Mouse (Mus musculus) ES-E14 (cell line): ENCODE data around the gene Il22ra2. TPM values are rescaled to one million over a fixed set of nuclear protein-coding genes. Genes with fewer than 3 reads are reported as not detected.

Experiments used
- DNase-seq: peaks from one replicate; pipeline ENCODE4 v3.0.0-alpha.2; 2013; ENCODE audit warnings: low read depth, low spot score
- H3K27ac ChIP-seq: 2 replicates; pipeline ENCODE4 v1.5.1; 2012; ENCODE audit warnings: low read depth, mild to moderate bottlenecking, low read length, moderate library complexity, mixed read lengths; ENCODE audit not compliant: poor library complexity, insufficient read depth, severe bottlenecking
- H3K36me3 ChIP-seq: 2 replicates; pipeline ENCODE4 v1.6.1; 2012; ENCODE audit warnings: mild to moderate bottlenecking, low read length, moderate library complexity, mixed read lengths; ENCODE audit not compliant: control insufficient read depth, poor library complexity, insufficient read depth, severe bottlenecking
- H3K4me1 ChIP-seq, 2 experiments: fragments of 150-350 bp in 1 of 2; sonication (generic) in 1 of 2; 2 replicates each; pipeline ENCODE4 v1.6.1; 2012; ENCODE audit warnings: low read length in 2 of 2, mild to moderate bottlenecking in 1 of 2, mixed read lengths in 1 of 2; ENCODE audit not compliant: control insufficient read depth in 2 of 2, insufficient read depth in 2 of 2, poor library complexity in 1 of 2
- H3K4me3 ChIP-seq, 2 experiments: fragments of 150-350 bp in 1 of 2; sonication (generic) in 1 of 2; 2 replicates each; pipeline ENCODE4 v1.5.1; 2012; ENCODE audit warnings: low read length in 2 of 2, low read depth in 1 of 2, mild to moderate bottlenecking in 1 of 2, mixed read lengths in 1 of 2; ENCODE audit not compliant: insufficient read depth in 1 of 2, poor library complexity in 1 of 2, severe bottlenecking in 1 of 2
- H3K9ac ChIP-seq: 2 replicates; pipeline ENCODE4 v1.6.1; 2012; ENCODE audit warnings: low read depth, mild to moderate bottlenecking, low read length, mixed read lengths; ENCODE audit not compliant: poor library complexity, insufficient read depth, severe bottlenecking
- H3K9me3 ChIP-seq: fragments of 150-350 bp; sonication (generic); 2 replicates; pipeline ENCODE4 v1.6.1; 2012; ENCODE audit warnings: low read depth, mild to moderate bottlenecking, low read length; ENCODE audit not compliant: control insufficient read depth, insufficient read depth
- CHD2 ChIP-seq: IDR thresholded peaks from 2 replicates; pipeline ENCODE4 v1.6.1; 2014; ENCODE audit warnings: mild to moderate bottlenecking, low read depth, low read length, inconsistent platforms
- HCFC1 ChIP-seq: IDR thresholded peaks from 2 replicates; pipeline ENCODE4 v1.6.1; 2012; ENCODE audit warnings: low read length, inconsistent platforms, borderline replicate concordance; ENCODE audit not compliant: insufficient read depth
- MAFK ChIP-seq: IDR thresholded peaks from 2 replicates; pipeline ENCODE4 v1.6.1; 2014; ENCODE audit warnings: mild to moderate bottlenecking, low read depth, low read length, inconsistent platforms; ENCODE audit not compliant: insufficient read depth
- ZC3H11A ChIP-seq: IDR thresholded peaks from 2 replicates; pipeline ENCODE4 v1.6.1; 2012; ENCODE audit warnings: low read depth, mild to moderate bottlenecking, inconsistent platforms, low read length, borderline replicate concordance
- ZNF384 ChIP-seq: IDR thresholded peaks from 2 replicates; pipeline ENCODE4 v1.6.1; 2012; ENCODE audit warnings: low read depth, low read length, inconsistent platforms
- in situ Hi-C, 2 experiments: fragments of 600-800 bp; cut with MboI; formaldehyde crosslinking; loops; one replicate each; pipeline ENCODE4 v1.15.1; 2025; ENCODE audit warnings: low sequenced_read_pairs in 2 of 2, inconsistent platforms in 1 of 2; ENCODE audit not compliant: unreplicated experiment in 2 of 2
- total RNA-seq: library from RNA; depleted of rRNA; stranded (reverse); fragments of 300-350 nt; gene quantifications from 2 replicates; pipeline ENCODE4 v1.2.3, GENCODE M21; 2012; rRNA removed

The Il22ra2 gene
- not detected in 2 replicates for total RNA-seq

DNA sequence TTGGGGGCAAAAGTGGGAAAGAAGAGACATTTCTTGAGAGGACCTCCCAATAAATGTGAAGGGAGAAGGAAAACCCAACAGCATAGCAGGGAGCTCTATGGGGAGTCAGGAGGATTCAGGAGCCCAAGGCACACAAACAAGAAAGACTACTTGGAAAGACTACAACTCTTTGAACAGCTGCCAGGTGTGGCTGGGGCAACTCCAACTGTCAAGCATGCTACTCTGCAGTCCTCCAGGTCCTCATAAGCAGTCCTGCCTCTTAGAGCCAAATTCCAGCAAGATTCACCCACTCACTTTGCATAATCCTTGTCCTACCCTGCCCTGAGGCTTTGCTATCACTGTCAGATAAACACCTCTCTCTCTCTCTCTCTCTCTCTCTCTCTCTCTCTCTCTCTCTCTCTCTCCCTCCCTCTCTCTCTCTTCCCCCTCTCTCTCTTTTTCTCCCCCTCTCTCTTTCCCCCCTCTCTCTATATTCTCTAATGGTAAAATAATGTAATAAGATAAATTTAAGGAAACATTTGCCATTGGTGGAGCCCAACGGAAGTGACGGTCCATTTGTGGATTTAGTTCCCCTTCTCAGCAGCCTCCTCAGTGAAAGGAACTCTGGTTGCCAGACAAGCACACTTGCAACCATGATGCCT lies at the start of gene Il22ra2:
TSS of gene Il22ra2 (plus strand) at position 591 of the 641 bp plus-strand sequence.
- in situ Hi-C loops: no loop called here
- H3K9me3 ChIP-seq: no peaks in the 10 kb centered on the region
- no peaks in the 10 kb centered on the region for H3K36me3 ChIP-seq
- H3K4me1 ChIP-seq: no peaks in the 10 kb centered on the region
- no peak within 1 kb of the TSS for H3K4me3 ChIP-seq
- no peak within 1 kb of the TSS for H3K9ac ChIP-seq
- DNase-seq: no peak
- TF ChIP-seq ZC3H11A (no peak), CHD2 (no peak), HCFC1 (no peak), ZNF384 (no peak), MAFK (no peak)
- H3K27ac ChIP-seq: no peak within 1 kb of the TSS

DNA sequence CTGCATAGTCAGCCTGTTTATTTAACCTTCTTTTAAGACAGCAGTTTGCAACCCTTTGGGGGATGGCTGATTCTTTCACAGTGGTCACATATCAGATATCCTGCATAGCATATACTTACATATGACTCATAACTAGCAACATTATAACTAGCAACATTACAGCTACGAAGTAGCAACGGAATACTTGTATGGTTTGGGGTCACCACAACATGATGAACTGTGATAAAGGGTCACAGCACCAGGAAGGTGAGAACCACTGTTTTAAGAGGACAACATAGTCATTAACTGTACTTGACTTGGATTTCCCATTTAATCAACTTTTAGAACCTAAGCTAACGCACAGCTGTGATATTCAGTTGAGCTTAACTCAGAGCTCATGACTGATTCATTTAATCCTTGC lies 44.2 kb upstream of the Il22ra2 start:
- no peaks in the 10 kb centered on the region for H3K36me3 ChIP-seq
- no peak for DNase-seq
- no peak overlapping the region for H3K9ac ChIP-seq
- TF ChIP-seq HCFC1 (no peak), ZNF384 (no peak), CHD2 (no peak), ZC3H11A (no peak), MAFK (no peak)
- no peak overlapping the region for H3K27ac ChIP-seq
- no peaks in the 10 kb centered on the region for H3K9me3 ChIP-seq
- in situ Hi-C loops: no loop called here
- no peak overlapping the region for H3K4me3 ChIP-seq
- no peaks in the 10 kb centered on the region for H3K4me1 ChIP-seq

DNA sequence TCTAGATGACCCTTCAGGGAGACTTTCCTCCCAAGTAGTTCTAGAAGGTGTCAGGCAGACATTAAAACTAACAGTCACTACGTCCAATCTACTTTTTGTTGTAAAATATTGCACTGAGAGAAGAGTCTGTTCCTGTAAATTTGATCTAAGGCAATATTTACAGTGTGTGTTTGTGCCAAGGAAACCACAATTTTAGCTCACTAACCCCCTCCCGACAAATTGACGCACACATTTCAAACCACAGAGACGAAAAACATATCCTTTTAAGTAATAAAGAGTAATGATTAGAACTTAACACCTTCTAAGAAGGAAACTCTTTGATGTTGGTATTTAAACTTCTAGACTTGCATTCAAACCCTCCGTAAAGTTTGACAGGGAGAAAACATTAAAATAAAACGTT lies 43.8 kb upstream of the Il22ra2 start:
- Histone ChIP-seq H3K9me3 (no peaks in the 10 kb centered on the region), H3K36me3 (no peaks in the 10 kb centered on the region), H3K9ac (no peak overlapping the region), H3K4me3 (no peak overlapping the region), H3K4me1 (no peaks in the 10 kb centered on the region), H3K27ac (no peak overlapping the region)
- DNase-seq: no peak
- TF ChIP-seq MAFK: no peak
- TF ChIP-seq ZC3H11A: no peak
- TF ChIP-seq HCFC1: no peak
- no peak for TF ChIP-seq ZNF384
- TF ChIP-seq CHD2: no peak
- in situ Hi-C loops: no loop called here

DNA sequence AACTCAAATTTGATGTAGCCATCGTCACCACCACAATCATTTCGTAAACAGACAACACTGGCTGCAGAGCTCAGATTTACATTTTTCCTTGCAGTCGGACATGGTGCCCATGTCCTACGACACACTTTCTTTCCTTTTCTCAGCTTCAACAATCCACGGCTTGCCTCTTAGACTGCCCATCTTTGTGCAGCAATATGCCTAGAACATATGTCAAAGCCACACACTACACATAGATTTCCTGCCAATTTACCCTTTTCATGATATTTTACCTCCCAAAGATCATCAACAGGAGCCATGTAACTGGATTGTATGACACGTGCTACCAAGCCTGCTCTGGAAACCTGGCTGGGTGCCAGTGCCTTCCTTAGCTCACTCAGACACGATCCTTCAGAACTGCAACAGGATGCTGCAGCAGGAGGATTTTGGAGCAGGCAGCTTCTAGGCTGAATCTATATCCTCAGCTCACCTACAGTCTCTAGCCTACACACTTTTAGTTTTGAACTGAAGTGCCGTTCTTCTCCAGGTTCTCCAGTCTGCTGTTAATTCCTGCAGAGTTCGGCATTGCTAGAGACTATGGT lies 43.3 kb upstream of the Il22ra2 start:
- in situ Hi-C loops: no loop called here
- no peaks in the 10 kb centered on the region for H3K4me1 ChIP-seq
- no peaks in the 10 kb centered on the region for H3K36me3 ChIP-seq
- no peak overlapping the region for H3K27ac ChIP-seq
- no peak overlapping the region for H3K4me3 ChIP-seq
- no peak for TF ChIP-seq MAFK
- TF ChIP-seq CHD2: no peak
- no peak for TF ChIP-seq HCFC1
- H3K9me3 ChIP-seq: no peaks in the 10 kb centered on the region
- H3K9ac ChIP-seq: no peak overlapping the region
- DNase-seq: no peak

DNA sequence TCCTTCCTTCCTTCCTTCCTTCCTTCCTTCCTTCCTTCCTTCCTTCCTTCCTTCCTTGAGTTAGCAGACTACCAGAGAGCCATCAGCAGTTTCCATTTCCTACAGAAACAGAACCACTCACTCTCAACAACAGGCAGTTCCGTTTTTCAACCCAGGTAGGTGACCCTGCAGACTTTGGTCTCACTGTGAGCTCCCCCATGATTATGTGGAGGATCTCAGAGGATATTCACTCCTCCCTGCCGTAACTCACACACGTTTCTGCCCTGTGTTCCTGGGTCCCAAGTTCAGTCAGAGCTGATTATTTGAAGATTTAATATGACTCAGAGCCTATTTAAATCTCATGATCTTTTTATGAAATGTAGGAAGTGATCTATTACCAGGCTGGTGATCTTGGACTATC lies 41.1 kb upstream of the Il22ra2 start:
- no peak overlapping the region for H3K4me3 ChIP-seq
- TF ChIP-seq HCFC1 (no peak), MAFK (no peak), ZNF384 (no peak), CHD2 (no peak)
- no peak overlapping the region for H3K27ac ChIP-seq
- H3K9ac ChIP-seq: no peak overlapping the region
- H3K4me1 ChIP-seq: no peaks in the 10 kb centered on the region
- no peak for DNase-seq
- in situ Hi-C loops: no loop called here
- no peaks in the 10 kb centered on the region for H3K9me3 ChIP-seq
- no peaks in the 10 kb centered on the region for H3K36me3 ChIP-seq
